Mouse (Mus musculus) embryo, embryonic 11.5 days (tissue): ENCODE data around the gene Golgb1.
"Not testable (repeated sequence)": the region's sequence is repeated elsewhere in the genome, so short reads cannot be mapped to it uniquely, and the experiment has no call there.

ENCODE experiments used
- DNase-seq: peaks from one replicate; pipeline ENCODE4 v3.0.0-alpha.2; 2012; ENCODE audit warnings: low read depth, low spot score

The Golgb1 gene

GRCm38 (mm10) chr16:36874583-36875275 lies at the start of gene Golgb1, which contains the start of gene Eaf2:
Gene Golgb1, plus strand, starts transcription at chr16:36875140.
Gene Eaf2, minus strand, starts transcription at chr16:36875003.
- DNase-seq: peak; percentile 98

GRCm38 (mm10) chr16:36827611-36828053 lies 47.3 kb upstream of the Golgb1 start:
- DNase-seq: no peak

GRCm38 (mm10) chr16:36828054-36828786 lies 46.7 kb upstream of the Golgb1 start, which contains the start of gene Iqcb1:
Gene Iqcb1, plus strand, starts transcription at chr16:36828385.
- DNase-seq: peak; percentile 71

GRCm38 (mm10) chr16:36828820-36829219 lies 46.1 kb upstream of the Golgb1 start:
- no peak for DNase-seq

GRCm38 (mm10) chr16:36846894-36847293 lies 28.0 kb upstream of the Golgb1 start:
- DNase-seq: not testable (repeated sequence)

GRCm38 (mm10) chr16:36851202-36851601 lies 23.7 kb upstream of the Golgb1 start:
- DNase-seq: no peak

GRCm38 (mm10) chr16:36863585-36863984 lies 11.4 kb upstream of the Golgb1 start:
- no peak for DNase-seq

GRCm38 (mm10) chr16:36869442-36869841 lies 5.5 kb upstream of the Golgb1 start:
- DNase-seq: no peak

GRCm38 (mm10) chr16:36875276-36875851 lies 424 bp downstream of the Golgb1 start:
- DNase-seq: peak; percentile 8

- DNase-seq: no peak
Measured at GRCm38 (mm10) chr16:36877316-36877715, 2.4 kb downstream of the Golgb1 start.

- DNase-seq: no peak
Measured at GRCm38 (mm10) chr16:36882737-36883343, 7.9 kb downstream of the Golgb1 start.

GRCm38 (mm10) chr16:36884881-36885280 lies 9.9 kb downstream of the Golgb1 start:
- DNase-seq: no peak

GRCm38 (mm10) chr16:36885912-36886311 lies 11.0 kb downstream of the Golgb1 start:
- DNase-seq: no peak

GRCm38 (mm10) chr16:36887546-36887945 lies 12.6 kb downstream of the Golgb1 start:
- DNase-seq: no peak

- no peak for DNase-seq
Measured at GRCm38 (mm10) chr16:36890559-36890958, 15.6 kb downstream of the Golgb1 start.

GRCm38 (mm10) chr16:36891415-36891814 lies 16.5 kb downstream of the Golgb1 start:
- no peak for DNase-seq

GRCm38 (mm10) chr16:36893317-36893716 lies 18.4 kb downstream of the Golgb1 start:
- no peak for DNase-seq

- DNase-seq: no peak
Measured at GRCm38 (mm10) chr16:36896712-36897111, 21.8 kb downstream of the Golgb1 start.

GRCm38 (mm10) chr16:36903156-36903555 lies 28.2 kb downstream of the Golgb1 start:
- DNase-seq: no peak

GRCm38 (mm10) chr16:36911909-36912308 lies 37.0 kb downstream of the Golgb1 start:
- no peak for DNase-seq

- no peak for DNase-seq
Measured at GRCm38 (mm10) chr16:36912311-36912710, 37.4 kb downstream of the Golgb1 start.

GRCm38 (mm10) chr16:36914195-36914594 lies 39.3 kb downstream of the Golgb1 start:
- no peak for DNase-seq
